Mouse (Mus musculus): Measurements from ENCODE around the gene Cd244a.
A peak's percentile ranks its signal among the peaks of the same experiment; 100 is the strongest.

The Cd244a gene

DNA sequence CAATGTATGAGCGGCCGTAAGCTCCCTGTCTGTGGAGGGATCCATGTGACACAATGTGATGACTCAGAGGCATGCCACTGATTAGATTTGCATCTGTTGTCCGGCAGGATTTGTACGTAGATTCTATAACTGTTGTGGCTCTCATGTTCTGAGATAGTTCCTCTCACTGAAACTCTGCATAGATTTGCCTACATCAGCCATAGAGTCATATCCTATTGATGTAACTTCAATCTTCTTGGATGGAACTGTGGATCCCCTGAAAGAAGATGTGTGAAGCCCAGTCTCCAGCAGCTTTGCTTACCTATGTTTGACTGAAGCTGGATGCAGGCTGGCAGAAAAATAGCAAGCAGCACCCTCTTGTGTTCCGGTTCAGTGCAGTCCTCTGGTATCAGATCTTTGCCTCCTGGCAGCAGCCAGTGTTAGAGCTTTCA, 99.6 kb downstream of the Cd244a start:
- peak in 1 of 2 experiments; percentile 30 for DNase-seq
